Mouse (Mus musculus) embryonic fibroblast, embryonic 13.5 days (primary cell): ENCODE results near the gene Usp1.

Experiments used
- CTCF ChIP-seq: IDR thresholded peaks from 2 replicates; pipeline ENCODE4 v1.5.1; 2011; ENCODE audit warnings: mild to moderate bottlenecking, control low read depth, low read length, moderate library complexity, borderline replicate concordance; ENCODE audit not compliant: insufficient read depth
- POLR2A ChIP-seq: IDR thresholded peaks from 2 replicates; pipeline ENCODE4 v1.6.1; 2011; ENCODE audit warnings: low read depth, mild to moderate bottlenecking, control low read depth, low read length, moderate library complexity

DNA sequence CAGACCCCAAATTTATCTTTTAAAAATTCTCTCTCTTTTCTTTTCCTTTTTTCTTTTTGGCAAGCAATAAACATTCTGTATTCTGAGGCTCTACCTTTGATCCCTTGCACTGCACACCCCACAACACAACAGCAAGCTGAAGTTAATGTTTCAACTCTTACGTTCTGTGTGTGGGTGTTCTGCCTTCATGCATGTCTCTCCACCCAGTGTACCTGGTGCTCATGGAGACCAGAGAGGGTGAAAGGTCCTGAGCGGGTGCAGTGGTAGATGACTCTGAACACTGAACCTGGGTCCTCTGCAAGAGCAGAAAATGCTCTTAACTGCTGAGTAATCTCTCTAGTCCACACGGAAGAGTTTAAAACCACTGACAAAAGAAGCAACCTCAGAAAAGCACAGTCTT is 36.6 kb downstream of the Usp1 start:
- TF ChIP-seq CTCF: no peak
- TF ChIP-seq POLR2A: no peak
